Mouse (Mus musculus): ENCODE data around the gene Rimbp2.

- TF ChIP-seq CTCF (IDR thresholded peaks at IDR 0.05; ENCODE audit: low read depth, low read length) = no peak
- no peak for TF ChIP-seq TAL1 (conservative IDR thresholded peaks at IDR 0.05; ENCODE audit: low read depth, low read length)
- no peak for TF ChIP-seq GATA1 (IDR thresholded peaks at IDR 0.05; ENCODE audit: borderline replicate concordance, low read length)
- TF ChIP-seq GATA2 (IDR thresholded peaks at IDR 0.05; ENCODE audit: borderline replicate concordance, low read depth, low read length) = no peak
- TF ChIP-seq POLR2AphosphoS5 (IDR thresholded peaks at IDR 0.05; ENCODE audit: insufficient replicate concordance, low read depth, low read length) = no peak
Observed at GRCm38 (mm10) chr5:128781621-128782020, 171.7 kb downstream of the Rimbp2 start.

All from G1E (cell line).